Mouse (Mus musculus) CH12.LX (cell line): ENCODE results near the gene Them7. TPM values are rescaled to one million over a fixed set of nuclear protein-coding genes. Genes with fewer than 3 reads are reported as not detected.

Source experiments
- DNase-seq: peaks from one replicate; pipeline ENCODE4 v3.0.0-alpha.2; 2013; ENCODE audit errors: extremely low read depth
- H3K27ac ChIP-seq: 2 replicates; pipeline ENCODE4 v1.5.1; 2012; ENCODE audit warnings: low read depth, mild to moderate bottlenecking, control low read depth, moderate library complexity; ENCODE audit not compliant: insufficient read depth
- H3K27me3 ChIP-seq: replicated peaks from 2 replicates; pipeline ENCODE3; 2012; ENCODE audit warnings: inconsistent platforms
- H3K36me3 ChIP-seq, 2 experiments: replicated peaks in 1 of 2; 2 replicates each; pipeline versions ENCODE3 to v1.6.1; 2012; ENCODE audit warnings: inconsistent platforms in 1 of 2, low read length in 1 of 2, mild to moderate bottlenecking in 1 of 2, mixed read lengths in 1 of 2, moderate library complexity in 1 of 2; ENCODE audit not compliant: control insufficient read depth in 1 of 2, insufficient read depth in 1 of 2
- H3K4me1 ChIP-seq, 2 experiments: 2 replicates each; pipeline ENCODE4 v1.6.1; 2012; ENCODE audit warnings: inconsistent platforms in 1 of 2, moderate library complexity in 1 of 2; ENCODE audit not compliant: insufficient read depth in 2 of 2, control insufficient read depth in 1 of 2
- H3K4me2 ChIP-seq: 2 replicates; pipeline ENCODE4 v1.6.1; 2012; ENCODE audit warnings: low read depth, mild to moderate bottlenecking, control low read depth; ENCODE audit not compliant: poor library complexity, insufficient read depth, severe bottlenecking
- H3K4me3 ChIP-seq, 3 experiments: fragments of 150-350 bp in 1 of 3; sonication (generic) in 1 of 3; replicated peaks in 1 of 3; 2 replicates each; pipeline versions ENCODE3 to v1.5.1; 2011 to 2012; ENCODE audit warnings: low read depth in 2 of 3, low read length in 2 of 3, mild to moderate bottlenecking in 2 of 3, moderate library complexity in 2 of 3, control low read depth in 1 of 3, improper control_type of control experiment in 1 of 3, inconsistent platforms in 1 of 3, mixed read lengths in 1 of 3; ENCODE audit not compliant: poor library complexity in 1 of 3
- H3K79me2 ChIP-seq: replicated peaks from 2 replicates; pipeline ENCODE4 v1.6.1; 2012; ENCODE audit warnings: mild to moderate bottlenecking, moderate library complexity; ENCODE audit not compliant: control insufficient read depth, poor library complexity, insufficient read depth, severe bottlenecking; ENCODE audit errors: extremely low read depth
- H3K9ac ChIP-seq: 2 replicates; pipeline ENCODE4 v1.6.1; 2012; ENCODE audit warnings: low read depth, mild to moderate bottlenecking, control low read depth, moderate library complexity; ENCODE audit not compliant: insufficient read depth
- H3K9me3 ChIP-seq: replicated peaks from 2 replicates; pipeline ENCODE3; 2012; ENCODE audit warnings: low read length, inconsistent platforms, mixed read lengths
- BHLHE40 ChIP-seq: IDR thresholded peaks from 2 replicates; pipeline ENCODE4 v1.6.1; 2011; ENCODE audit warnings: mild to moderate bottlenecking, low read depth, low read length, improper control_type of control experiment
- CHD1 ChIP-seq: IDR thresholded peaks from 2 replicates; pipeline ENCODE4 v1.6.1; 2012; ENCODE audit warnings: low read depth, low read length, improper control_type of control experiment, inconsistent platforms
- GABPA ChIP-seq: IDR thresholded peaks from 2 replicates; pipeline ENCODE4 v1.6.1; 2012; ENCODE audit warnings: low read depth, low read length, improper control_type of control experiment, inconsistent platforms; ENCODE audit not compliant: insufficient replicate concordance
- IRF4 ChIP-seq: IDR thresholded peaks from 2 replicates; pipeline ENCODE4 v1.6.1; 2014; ENCODE audit warnings: low read depth, mild to moderate bottlenecking, inconsistent platforms, low read length, improper control_type of control experiment
- KAT2A ChIP-seq: IDR thresholded peaks from 2 replicates; pipeline ENCODE4 v1.6.1; 2012; ENCODE audit warnings: low read length, improper control_type of control experiment, inconsistent platforms; ENCODE audit not compliant: insufficient replicate concordance
- MXI1 ChIP-seq: IDR thresholded peaks from 2 replicates; pipeline ENCODE4 v1.6.1; 2011; ENCODE audit warnings: mild to moderate bottlenecking, low read depth, low read length, improper control_type of control experiment
- NRF1 ChIP-seq: IDR thresholded peaks from 2 replicates; pipeline ENCODE4 v1.6.1; 2014; ENCODE audit warnings: low read depth, mild to moderate bottlenecking, inconsistent platforms, low read length, improper control_type of control experiment, moderate library complexity
- POLR2A ChIP-seq: IDR thresholded peaks from 2 replicates; pipeline ENCODE4 v1.6.1; 2011; ENCODE audit warnings: low read depth, mild to moderate bottlenecking, improper control_type of control experiment, low read length
- RAD21 ChIP-seq: IDR thresholded peaks from 2 replicates; pipeline ENCODE4 v1.6.1; 2011; ENCODE audit warnings: low read depth, mild to moderate bottlenecking, low read length, improper control_type of control experiment, moderate library complexity
- RCOR1 ChIP-seq: conservative IDR thresholded peaks from 2 replicates; pipeline ENCODE4 v1.6.1; 2012; ENCODE audit warnings: low read depth, mild to moderate bottlenecking, inconsistent platforms, low read length, improper control_type of control experiment
- TBP ChIP-seq: conservative IDR thresholded peaks from 2 replicates; pipeline ENCODE4 v1.6.1; 2011; ENCODE audit warnings: low read depth, low read length, improper control_type of control experiment
- TCF12 ChIP-seq: IDR thresholded peaks from 2 replicates; pipeline ENCODE4 v1.6.1; 2014; ENCODE audit warnings: low read depth, mild to moderate bottlenecking, inconsistent platforms, low read length, improper control_type of control experiment
- UBTF ChIP-seq: IDR thresholded peaks from 2 replicates; pipeline ENCODE4 v1.6.1; 2012; ENCODE audit warnings: low read depth, mild to moderate bottlenecking, inconsistent platforms, low read length, improper control_type of control experiment, moderate library complexity
- USF1 ChIP-seq: IDR thresholded peaks from 2 replicates; pipeline ENCODE4 v1.6.1; 2014; ENCODE audit warnings: low read depth, mild to moderate bottlenecking, inconsistent platforms, low read length, improper control_type of control experiment
- ZC3H11A ChIP-seq: IDR thresholded peaks from 2 replicates; pipeline ENCODE4 v1.6.1; 2012; ENCODE audit warnings: low read depth, mild to moderate bottlenecking, inconsistent platforms, low read length, improper control_type of control experiment
- ZKSCAN1 ChIP-seq: IDR thresholded peaks from 2 replicates; pipeline ENCODE4 v1.6.1; 2012; ENCODE audit warnings: low read depth, inconsistent platforms, low read length, improper control_type of control experiment, borderline replicate concordance
- dilution Hi-C: fragments of 300-500 bp; cut with MboI; formaldehyde crosslinking; loops from 2 replicates; pipeline ENCODE4 v1.14.3; 2020; ENCODE audit warnings: low sequenced_read_pairs; ENCODE audit not compliant: extremely low pct_unique_long_range_greater_than_20kb, extremely low pct_ligation_motif_present
- in situ Hi-C: fragments of 300-500 bp; cut with MboI; formaldehyde crosslinking; loops from 3 replicates; pipeline ENCODE4 v1.14.3; 2019; ENCODE audit warnings: low sequenced_read_pairs, low pct_ligation_motif_present, low pct_unique_long_range_greater_than_20kb, mixed read lengths
- polyA plus RNA-seq: library from polyadenylated mRNA; unstranded; fragments of >175 nt; gene quantifications from 2 replicates; pipeline ENCODE4 v1.2.1, GENCODE M21; 2012; ENCODE audit warnings: low read depth; ENCODE audit not compliant: insufficient read length
- total RNA-seq, 2 experiments: library from RNA; depleted of rRNA; stranded (reverse); fragments of 300-350 nt in 1 of 2; fragments of >200 nt in 1 of 2; gene quantifications; 2 replicates each; pipeline ENCODE4 v1.2.3; 2012 to 2014

The Them7 gene
- total and polyA plus RNA-seq, 3 experiments, result not detected

GRCm38 (mm10) chr2:105400558-105400957, 176.4 kb downstream of the Them7 start:
- H3K4me1 ChIP-seq, result peaks cover 7 to 24% of the 10 kb centered on the region in 2 experiments
- TF ChIP-seq TCF12 (no peak), TBP (no peak), ZKSCAN1 (no peak), CHD1 (no peak), KAT2A (no peak), RCOR1 (no peak), RAD21 (no peak), NRF1 (no peak), BHLHE40 (no peak), ZC3H11A (no peak), POLR2A (no peak), GABPA (no peak), IRF4 (no peak), USF1 (no peak), MXI1 (no peak)
- dilution Hi-C loops, result no loop called here

GRCm38 (mm10) chr2:105402180-105402579, 178.1 kb downstream of the Them7 start:
- no peaks in the 10 kb centered on the region for H3K36me3 ChIP-seq
- H3K79me2 ChIP-seq, result no peaks in the 10 kb centered on the region
- no peak overlapping the region for H3K4me2 ChIP-seq
- in situ Hi-C loops (no loop called here), dilution Hi-C loops (no loop called here)
- H3K4me1 ChIP-seq, result peaks cover 7 to 18% of the 10 kb centered on the region in 2 experiments
- H3K27me3 ChIP-seq, result no peaks in the 10 kb centered on the region
- no peak for TF ChIP-seq UBTF
- H3K9me3 ChIP-seq, result no peaks in the 10 kb centered on the region
- no peak overlapping the region for H3K4me3 ChIP-seq
- DNase-seq, result no peak
- no peak overlapping the region for H3K9ac ChIP-seq
- H3K27ac ChIP-seq, result no peak overlapping the region

More at GRCm38 (mm10) chr2:105400558-105400957, 176.4 kb downstream of the Them7 start:
- Histone ChIP-seq H3K27ac (no peak overlapping the region), H3K9me3 (no peaks in the 10 kb centered on the region), H3K27me3 (no peaks in the 10 kb centered on the region), H3K9ac (no peak overlapping the region), H3K4me3 (no peak overlapping the region), H3K79me2 (no peaks in the 10 kb centered on the region), H3K36me3 (peaks cover 0 to 8% of the 10 kb centered on the region in 2 experiments), H3K4me2 (no peak overlapping the region)
- in situ Hi-C loops, result no loop called here
- no peak for DNase-seq
